Mouse (Mus musculus): ENCODE measurements around the gene Cradd. TPM values are rescaled to one million over a fixed set of nuclear protein-coding genes. Genes with fewer than 3 reads are reported as not detected.

Gene Cradd
- polyA plus RNA-seq, 1 experiment from 2014 or later: 11.7 TPM

DNA sequence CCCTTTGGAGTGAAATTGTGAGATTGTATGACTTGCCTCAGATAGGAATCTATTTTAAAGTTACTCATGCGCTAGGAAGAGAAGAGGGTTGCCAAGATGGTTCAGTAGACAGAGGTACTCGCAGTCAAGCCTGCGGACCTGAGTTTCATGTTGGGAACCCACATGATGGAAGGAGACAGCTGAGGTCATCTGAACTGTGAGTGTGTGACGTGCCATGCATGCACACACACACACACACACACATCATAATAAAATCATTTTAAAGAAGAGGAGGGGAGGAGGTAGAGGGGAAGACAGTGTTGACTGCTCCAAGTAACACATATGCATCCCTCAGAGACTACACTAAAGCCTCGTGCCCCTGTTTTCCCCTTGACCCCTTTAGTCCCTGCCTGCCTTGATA lies 36.1 kb upstream of the Cradd start:
- no peak for ATAC-seq
- WGBS: 90% methylated on average over 5 of the region's 5 CpGs

DNA sequence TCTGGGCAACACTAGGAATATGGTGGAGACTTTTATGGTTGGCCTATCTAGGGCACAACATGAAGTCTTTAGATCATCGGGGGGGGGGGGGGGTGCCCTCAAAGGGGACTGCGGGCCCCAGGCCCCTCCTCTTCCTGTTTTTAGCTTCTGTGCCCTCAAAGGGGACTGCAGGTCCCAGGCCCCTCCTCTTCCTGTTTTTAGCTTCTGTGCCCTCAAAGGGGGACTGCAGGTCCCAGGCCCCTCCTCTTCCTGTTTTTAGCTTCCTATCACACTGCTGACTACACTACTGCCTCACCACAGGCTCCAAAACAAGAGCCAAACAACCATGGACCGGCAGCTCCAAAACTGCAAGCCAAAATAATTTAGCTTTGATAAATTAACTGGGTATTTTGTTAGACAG lies 33.8 kb upstream of the Cradd start:
- ATAC-seq (no peak), DNase-seq (ENCODE audit: low spot score) (no peak)
- Histone ChIP-seq H3K36me3 (ENCODE audit: control insufficient read depth, insufficient read depth, low read length) (no peaks in the 10 kb centered on the region), H3K4me2 (ENCODE audit: low read length) (no peak overlapping the region), H3K27me3 (replicated peaks; ENCODE audit: control insufficient read depth, insufficient read depth, low read length) (no peaks in the 10 kb centered on the region), H3K4me1 (ENCODE audit: control insufficient read depth, insufficient read depth, low read length) (no peaks in the 10 kb centered on the region), H3K9me3 (replicated peaks; ENCODE audit: control insufficient read depth, low read length) (no peaks in the 10 kb centered on the region), H3K27ac (ENCODE audit: low read depth, low read length) (no peak overlapping the region), H3K9ac (ENCODE audit: low read length) (no peak overlapping the region), H3K4me3 (ENCODE audit: low read depth, low read length) (no peak overlapping the region)
- WGBS: 86% methylated on average over 3 of the region's 3 CpGs

More for the DNA sequence above, 36.1 kb upstream of the Cradd start:
- no peak for DNase-seq (ENCODE audit: low spot score)
- Histone ChIP-seq H3K9me3 (replicated peaks; ENCODE audit: control insufficient read depth, low read length) (no peaks in the 10 kb centered on the region), H3K4me2 (ENCODE audit: low read length) (no peak overlapping the region), H3K27ac (ENCODE audit: low read depth, low read length) (no peak overlapping the region), H3K27me3 (replicated peaks; ENCODE audit: control insufficient read depth, insufficient read depth, low read length) (no peaks in the 10 kb centered on the region), H3K4me1 (ENCODE audit: control insufficient read depth, insufficient read depth, low read length) (no peaks in the 10 kb centered on the region), H3K9ac (ENCODE audit: low read length) (no peak overlapping the region), H3K36me3 (ENCODE audit: control insufficient read depth, insufficient read depth, low read length) (no peaks in the 10 kb centered on the region), H3K4me3 (ENCODE audit: low read depth, low read length) (no peak overlapping the region)

DNA sequence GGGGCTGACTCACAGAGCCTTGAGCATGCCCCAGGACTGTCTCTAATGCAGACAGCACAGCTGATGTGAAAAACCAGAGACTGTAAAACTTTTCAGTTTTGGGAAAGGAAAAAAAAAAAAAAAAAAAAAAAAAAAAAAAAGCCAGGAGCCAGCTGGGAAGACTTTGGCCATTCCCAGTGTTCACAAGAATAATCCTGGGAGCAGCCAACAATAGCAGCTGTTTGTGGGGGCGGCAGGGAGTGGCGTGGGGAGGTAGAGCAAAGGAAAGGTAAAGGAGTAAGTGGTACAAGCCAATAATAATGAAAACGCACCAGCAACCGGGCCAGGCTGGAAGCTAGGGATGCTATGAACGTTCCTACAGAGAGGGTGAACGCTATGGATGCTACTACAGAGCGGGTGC lies 32.8 kb upstream of the Cradd start:
- Histone ChIP-seq H3K27me3 (replicated peaks; ENCODE audit: control insufficient read depth, insufficient read depth, low read length) (no peaks in the 10 kb centered on the region), H3K9ac (ENCODE audit: low read length) (no peak overlapping the region), H3K4me3 (ENCODE audit: low read depth, low read length) (no peak overlapping the region), H3K9me3 (replicated peaks; ENCODE audit: control insufficient read depth, low read length) (no peaks in the 10 kb centered on the region), H3K4me2 (ENCODE audit: low read length) (no peak overlapping the region), H3K36me3 (ENCODE audit: control insufficient read depth, insufficient read depth, low read length) (no peaks in the 10 kb centered on the region), H3K4me1 (ENCODE audit: control insufficient read depth, insufficient read depth, low read length) (no peaks in the 10 kb centered on the region), H3K27ac (ENCODE audit: low read depth, low read length) (no peak overlapping the region)
- WGBS: 63% methylated on average over 7 of the region's 7 CpGs
- ATAC-seq (no peak), DNase-seq (ENCODE audit: low spot score) (no peak)

DNA sequence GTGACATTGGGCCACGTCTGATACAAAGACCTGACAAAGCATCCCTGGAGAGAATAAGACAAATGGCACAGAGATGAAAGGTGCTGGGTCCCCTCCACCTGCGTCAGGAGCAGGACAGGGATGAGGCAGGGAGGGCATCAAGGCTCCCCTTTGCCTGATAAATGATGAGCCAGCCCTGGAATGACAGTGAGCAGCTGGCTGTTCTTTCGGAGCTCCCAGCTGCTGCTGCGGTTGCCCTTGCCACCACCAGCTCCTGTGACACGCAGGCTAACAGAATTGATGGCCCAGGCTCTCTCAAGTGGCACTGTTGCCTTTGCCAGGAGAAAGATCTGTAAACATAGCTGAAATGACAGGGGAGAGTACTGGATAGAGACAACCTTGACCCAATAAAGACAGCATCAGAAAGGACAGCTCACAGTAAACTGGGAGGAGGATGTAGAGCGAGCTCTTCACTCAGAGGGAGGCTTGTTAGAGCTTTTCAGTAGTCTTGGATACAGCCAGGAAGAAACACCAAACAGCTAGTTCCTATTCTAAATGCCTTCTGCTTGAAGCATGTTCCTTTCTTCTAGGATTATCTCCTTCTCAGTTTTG lies 31.8 kb upstream of the Cradd start:
- Histone ChIP-seq H3K36me3 (ENCODE audit: control insufficient read depth, insufficient read depth, low read length) (no peaks in the 10 kb centered on the region), H3K4me1 (ENCODE audit: control insufficient read depth, insufficient read depth, low read length) (no peaks in the 10 kb centered on the region), H3K4me2 (ENCODE audit: low read length) (no peak overlapping the region), H3K4me3 (ENCODE audit: low read depth, low read length) (no peak overlapping the region), H3K9me3 (replicated peaks; ENCODE audit: control insufficient read depth, low read length) (no peaks in the 10 kb centered on the region), H3K9ac (ENCODE audit: low read length) (no peak overlapping the region), H3K27me3 (replicated peaks; ENCODE audit: control insufficient read depth, insufficient read depth, low read length) (no peaks in the 10 kb centered on the region), H3K27ac (ENCODE audit: low read depth, low read length) (no peak overlapping the region)
- WGBS: 52% methylated on average over 6 of the region's 6 CpGs
- ATAC-seq: no peak
- no peak for DNase-seq (ENCODE audit: low spot score)

DNA sequence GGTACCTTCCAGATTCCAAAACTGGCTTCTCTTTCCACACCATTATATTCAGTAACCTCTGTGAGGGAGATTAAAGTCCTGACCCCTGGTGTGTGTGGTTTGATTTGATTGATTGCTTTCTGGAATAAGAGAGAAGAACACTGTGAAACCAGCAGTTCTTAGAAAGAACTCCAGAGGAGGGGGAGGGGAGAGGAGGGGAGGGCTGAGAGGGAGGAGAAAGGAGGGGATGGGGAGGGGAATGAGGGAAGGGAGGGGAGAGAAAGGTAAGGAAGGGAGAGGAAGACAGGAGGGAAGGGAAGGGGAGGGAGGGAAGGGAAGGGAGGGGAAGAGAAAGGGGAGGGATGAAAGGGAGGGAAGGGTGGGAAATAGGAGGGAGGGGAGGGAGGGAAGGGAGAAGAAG lies 30.7 kb upstream of the Cradd start:
- Histone ChIP-seq H3K36me3 (ENCODE audit: control insufficient read depth, insufficient read depth, low read length) (no peaks in the 10 kb centered on the region), H3K27me3 (replicated peaks; ENCODE audit: control insufficient read depth, insufficient read depth, low read length) (no peaks in the 10 kb centered on the region), H3K4me2 (ENCODE audit: low read length) (no peak overlapping the region), H3K4me3 (ENCODE audit: low read depth, low read length) (no peak overlapping the region), H3K9me3 (replicated peaks; ENCODE audit: control insufficient read depth, low read length) (no peaks in the 10 kb centered on the region), H3K9ac (ENCODE audit: low read length) (no peak overlapping the region), H3K27ac (ENCODE audit: low read depth, low read length) (no peak overlapping the region), H3K4me1 (ENCODE audit: control insufficient read depth, insufficient read depth, low read length) (no peaks in the 10 kb centered on the region)
- ATAC-seq (no peak), DNase-seq (ENCODE audit: low spot score) (no peak)

DNA sequence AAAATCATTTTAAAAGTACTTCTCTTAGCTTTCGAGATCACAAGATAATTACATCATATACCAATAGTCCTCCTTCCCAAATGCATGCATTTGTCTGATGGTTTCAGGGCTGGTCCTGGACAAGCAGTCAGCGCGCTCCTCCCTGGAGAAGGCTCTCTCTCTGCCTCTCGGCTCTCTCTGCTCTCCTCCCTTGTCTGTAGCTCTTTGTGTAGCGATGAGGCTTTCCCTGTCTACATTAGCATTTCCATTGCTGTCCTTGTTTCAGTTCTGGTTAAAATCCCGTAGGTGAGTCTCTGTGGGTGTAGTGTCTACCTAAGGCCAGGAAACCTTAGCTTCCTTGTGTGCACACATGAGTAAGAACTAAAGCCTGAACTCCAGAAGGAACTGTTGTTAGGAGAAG lies 30.1 kb upstream of the Cradd start:
- Histone ChIP-seq H3K9me3 (replicated peaks; ENCODE audit: control insufficient read depth, low read length) (no peaks in the 10 kb centered on the region), H3K4me1 (ENCODE audit: control insufficient read depth, insufficient read depth, low read length) (no peaks in the 10 kb centered on the region), H3K4me3 (ENCODE audit: low read depth, low read length) (no peak overlapping the region), H3K9ac (ENCODE audit: low read length) (no peak overlapping the region), H3K36me3 (ENCODE audit: control insufficient read depth, insufficient read depth, low read length) (no peaks in the 10 kb centered on the region), H3K4me2 (ENCODE audit: low read length) (no peak overlapping the region), H3K27me3 (replicated peaks; ENCODE audit: control insufficient read depth, insufficient read depth, low read length) (no peaks in the 10 kb centered on the region), H3K27ac (ENCODE audit: low read depth, low read length) (no peak overlapping the region)
- DNase-seq (ENCODE audit: low spot score) (no peak), ATAC-seq (no peak)
- 66% methylated on average over 6 of the region's 6 CpGs for WGBS

DNA sequence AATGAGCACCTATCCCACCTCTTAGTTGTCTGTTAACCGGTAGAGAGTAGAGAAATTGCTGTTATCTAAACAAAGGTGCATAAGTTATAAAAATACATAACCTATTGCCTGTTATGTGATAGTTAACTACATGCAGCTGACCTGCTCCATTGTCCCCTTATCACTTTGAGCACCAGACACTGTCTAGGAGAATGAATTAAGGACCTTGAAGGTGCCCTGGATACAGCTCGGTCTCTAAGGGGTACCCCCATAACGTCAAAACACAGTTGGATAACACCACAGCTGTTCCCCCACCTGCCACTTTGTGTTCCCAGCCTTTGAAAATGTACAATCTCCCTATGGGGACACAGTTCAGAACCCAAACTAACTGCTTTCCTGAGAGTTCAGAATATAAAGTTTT lies 24.5 kb upstream of the Cradd start:
- H3K9ac ChIP-seq (ENCODE audit: low read length): no peak overlapping the region
- 86% methylated on average over 3 of the region's 3 CpGs for WGBS

DNA sequence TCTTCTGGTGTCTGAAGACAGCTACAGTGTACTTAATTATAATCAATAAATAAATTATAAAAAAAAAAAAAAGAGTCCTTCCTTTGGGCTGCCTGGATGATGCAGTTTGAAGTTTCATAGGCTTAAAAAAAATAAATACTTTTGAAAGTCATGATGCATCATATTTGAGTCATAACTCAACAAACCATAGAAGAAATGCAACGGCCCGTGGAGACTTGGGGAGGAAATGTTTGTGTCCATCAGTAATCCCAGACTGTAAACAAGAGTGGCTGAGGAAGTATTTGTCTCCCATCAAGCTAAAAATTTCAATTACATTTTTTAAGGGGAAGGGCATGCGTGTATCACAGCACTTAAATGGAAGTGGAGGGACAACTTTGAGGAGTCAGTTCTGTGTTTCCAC lies 23.8 kb upstream of the Cradd start:
- no peak for ATAC-seq
- WGBS: 96% methylated on average over 3 of the region's 3 CpGs

More for the DNA sequence above, 24.5 kb upstream of the Cradd start:
- no peaks in the 10 kb centered on the region for H3K9me3 ChIP-seq (replicated peaks; ENCODE audit: control insufficient read depth, low read length)
- no peak overlapping the region for H3K4me2 ChIP-seq (ENCODE audit: low read length)
- no peaks in the 10 kb centered on the region for H3K4me1 ChIP-seq (ENCODE audit: control insufficient read depth, insufficient read depth, low read length)
- no peak for DNase-seq (ENCODE audit: low spot score)
- H3K27me3 ChIP-seq (replicated peaks; ENCODE audit: control insufficient read depth, insufficient read depth, low read length): no peaks in the 10 kb centered on the region
- no peaks in the 10 kb centered on the region for H3K36me3 ChIP-seq (ENCODE audit: control insufficient read depth, insufficient read depth, low read length)
- H3K27ac ChIP-seq (ENCODE audit: low read depth, low read length): no peak overlapping the region
- no peak for ATAC-seq
- H3K4me3 ChIP-seq (ENCODE audit: low read depth, low read length): no peak overlapping the region

DNA sequence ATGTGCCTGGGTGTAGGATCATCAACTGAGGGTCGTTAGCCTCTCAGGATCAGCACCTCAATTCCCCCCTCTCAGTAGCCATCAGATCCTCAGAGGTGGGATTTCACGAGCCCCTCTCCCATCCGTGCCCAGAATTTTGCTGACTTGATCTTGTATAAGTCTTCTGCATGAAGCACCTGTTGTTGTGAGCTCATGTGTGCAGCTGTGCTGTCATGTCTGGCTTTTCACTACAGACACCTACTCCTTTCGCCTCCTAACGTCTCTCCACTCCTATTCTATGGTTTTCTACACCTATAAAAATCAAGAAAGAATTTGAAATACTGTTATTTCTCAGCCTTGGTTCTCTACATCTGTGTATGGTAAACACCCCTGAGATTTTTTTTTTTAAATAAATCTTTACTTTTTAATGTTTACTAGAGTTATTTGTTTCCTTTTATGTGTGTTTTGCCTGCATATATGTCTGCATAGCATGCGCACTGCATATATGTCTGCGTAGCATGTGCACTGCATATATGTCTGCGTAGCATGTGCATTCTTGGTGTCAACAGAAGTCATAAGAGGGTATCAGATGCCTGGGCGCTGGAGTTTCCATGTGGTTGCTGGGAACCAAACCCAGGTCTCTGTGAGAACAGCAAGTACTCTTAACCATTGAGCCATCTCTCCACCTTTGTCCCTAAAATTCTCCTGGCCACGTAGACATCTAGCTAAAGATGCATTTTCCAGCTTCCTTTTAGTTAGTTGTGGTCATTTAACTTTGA lies 19.1 kb upstream of the Cradd start:
- Histone ChIP-seq H3K36me3 (ENCODE audit: control insufficient read depth, insufficient read depth, low read length) (no peaks in the 10 kb centered on the region), H3K4me2 (ENCODE audit: low read length) (no peak overlapping the region), H3K9me3 (replicated peaks; ENCODE audit: control insufficient read depth, low read length) (no peaks in the 10 kb centered on the region), H3K4me1 (ENCODE audit: control insufficient read depth, insufficient read depth, low read length) (no peaks in the 10 kb centered on the region), H3K27me3 (replicated peaks; ENCODE audit: control insufficient read depth, insufficient read depth, low read length) (no peaks in the 10 kb centered on the region), H3K9ac (ENCODE audit: low read length) (no peak overlapping the region), H3K27ac (ENCODE audit: low read depth, low read length) (no peak overlapping the region), H3K4me3 (ENCODE audit: low read depth, low read length) (no peak overlapping the region)
- ATAC-seq (no peak), DNase-seq (ENCODE audit: low spot score) (no peak)
- 85% methylated on average over 10 of the region's 10 CpGs for WGBS

More for the DNA sequence above, 23.8 kb upstream of the Cradd start:
- H3K9me3 ChIP-seq (replicated peaks; ENCODE audit: control insufficient read depth, low read length): no peaks in the 10 kb centered on the region
- H3K36me3 ChIP-seq (ENCODE audit: control insufficient read depth, insufficient read depth, low read length): no peaks in the 10 kb centered on the region
- no peak overlapping the region for H3K27ac ChIP-seq (ENCODE audit: low read depth, low read length)
- H3K4me3 ChIP-seq (ENCODE audit: low read depth, low read length): no peak overlapping the region
- H3K4me1 ChIP-seq (ENCODE audit: control insufficient read depth, insufficient read depth, low read length): no peaks in the 10 kb centered on the region
- no peak overlapping the region for H3K9ac ChIP-seq (ENCODE audit: low read length)
- no peak for DNase-seq (ENCODE audit: low spot score)
- no peaks in the 10 kb centered on the region for H3K27me3 ChIP-seq (replicated peaks; ENCODE audit: control insufficient read depth, insufficient read depth, low read length)
- H3K4me2 ChIP-seq (ENCODE audit: low read length): no peak overlapping the region

Data from forebrain, embryonic 14.5 days (tissue).